8 mouse cellular contexts compared by ENCODE assay signal in genomic region chr11:96969280-96969722, GRCm38 (mm10). TPM values are rescaled to one million over a fixed set of nuclear protein-coding genes. Genes with fewer than 3 reads are reported as not detected.
DNase-seq lines count a peak whose midpoint lies in the region; ATAC-seq and TF ChIP-seq lines count a peak whose summit lies in the region.

No protein-coding gene starts in this region.

- H3K36me3 ChIP-seq in heart, embryonic 14.5 days (ENCODE audit: control insufficient read depth, insufficient read depth, low read length): no peaks in the 10 kb centered on the region
- H3K36me3 ChIP-seq in liver, postnatal 0 days (replicated peaks; ENCODE audit: insufficient read depth, low read length): peaks cover 4% of the 10 kb centered on the region; the same call in 1 of the 2 replicates

- H3K9ac ChIP-seq in heart, embryonic 14.5 days (ENCODE audit: low read length): peak overlapping the region; percentile 69
- 0 out of 2 replicates have a peak overlapping the region, but pooled peaks have one; percentile 38 for H3K9ac ChIP-seq in liver, postnatal 0 days (replicated peaks)

- no peak for TF ChIP-seq CTCF in liver, postnatal 0 days (IDR thresholded peaks at IDR 0.05; ENCODE audit: low read depth)

- WGBS in heart, embryonic 14.5 days: 19% methylated on average over 5 of the region's 5 CpGs
- 53% methylated on average over 5 of the region's 5 CpGs for WGBS in liver, postnatal 0 days (ENCODE audit: insufficient replicate concordance)

- H3K27me3 ChIP-seq in heart, embryonic 14.5 days (ENCODE audit: control insufficient read depth, insufficient read depth, low read length): no peaks in the 10 kb centered on the region
- H3K27me3 ChIP-seq in liver, postnatal 0 days (ENCODE audit: insufficient read depth, low read length): no peaks in the 10 kb centered on the region

- DNase-seq in kidney, adult 11 months: peak; percentile 49
- no peak for DNase-seq in kidney, postnatal 14 days
- no peak for DNase-seq in liver, postnatal 0 days
- DNase-seq in ovary, postnatal 36 days (ENCODE audit: low spot score): no peak
- DNase-seq in retina, embryonic 14.5 days (ENCODE audit: low spot score): no peak
- DNase-seq in layer of hippocampus, adult 18-20 months (ENCODE audit: low spot score in 2 of 2): no peak

- peak; percentile 27 for ATAC-seq in heart, embryonic 14.5 days (ENCODE audit: insufficient number of reproducible peaks, insufficient read depth, low FRiP score, low read depth)
- ATAC-seq in liver, postnatal 0 days: no peak

- peak overlapping the region; percentile 62 for H3K4me2 ChIP-seq in heart, embryonic 14.5 days (ENCODE audit: low read length)
- peak overlapping the region; percentile 64 for H3K4me2 ChIP-seq in liver, postnatal 0 days (ENCODE audit: low read depth, low read length)

- peaks cover 53% of the 10 kb centered on the region for H3K4me1 ChIP-seq in brown adipose tissue, adult 24 weeks (ENCODE audit: control insufficient read depth, insufficient read depth, insufficient read length, low read length)
- peaks cover 51 to 72% of the 10 kb centered on the region in 2 experiments for H3K4me1 ChIP-seq in heart, embryonic 14.5 days (ENCODE audit: control insufficient read depth in 2 of 2, insufficient read depth in 2 of 2, low read length in 2 of 2)
- peaks cover 40% of the 10 kb centered on the region for H3K4me1 ChIP-seq in liver, postnatal 0 days (ENCODE audit: insufficient read depth)

- no peaks in the 10 kb centered on the region for H3K9me3 ChIP-seq in heart, embryonic 14.5 days (ENCODE audit: control insufficient read depth, low read length)
- H3K9me3 ChIP-seq in liver, postnatal 0 days (ENCODE audit: low read length): no peaks in the 10 kb centered on the region

- peak overlapping the region; percentile 97 for H3K27ac ChIP-seq in brown adipose tissue, adult 24 weeks (replicated peaks; ENCODE audit: low read depth, low read length)
- peak overlapping the region; percentile 99 to 100 for H3K27ac ChIP-seq in heart, embryonic 14.5 days (replicated peaks in 1 of 2; ENCODE audit: control insufficient read depth in 1 of 2, insufficient read depth in 1 of 2, low read depth in 2 of 2, low read length in 2 of 2)
- peak overlapping the region; percentile 87 for H3K27ac ChIP-seq in liver, postnatal 0 days (ENCODE audit: low read depth)

- H3K4me3 ChIP-seq in brown adipose tissue, adult 24 weeks (ENCODE audit: insufficient read depth, low read depth, low read length): peak overlapping the region; percentile 13
- H3K4me3 ChIP-seq in heart, embryonic 14.5 days (ENCODE audit: control insufficient read depth in 1 of 2, insufficient read depth in 1 of 2, low read depth in 1 of 2, low read length in 2 of 2): 0 out of 4 replicates have a peak overlapping the region, but pooled peaks have one; percentile 1 to 13
- H3K4me3 ChIP-seq in liver, postnatal 0 days (ENCODE audit: low read depth, low read length): no peak overlapping the region

- no peak for TF ChIP-seq EP300 in liver, postnatal 0 days (IDR thresholded peaks at IDR 0.05; ENCODE audit: low read depth)

RNA-seq across cellular contexts. Expression of gene Sp2, which starts 13.5 kb away (rescaled TPM):
- polyA plus RNA-seq in brown adipose tissue, adult 24 weeks (2012; ENCODE audit: insufficient read depth, insufficient read length, missing spikeins): 11.8 and 13.1 TPM in 2 replicates
- polyA plus RNA-seq in heart, embryonic 14.5 days (2014; fragmentation: Nextera tagmentation; extraction: Ambion mirVana): 14.7 and 15.0 TPM in 2 replicates
- 6.8 and 7.1 TPM in 2 replicates for polyA plus RNA-seq in liver, postnatal 0 days (2015; fragmentation: Nextera tagmentation; extraction: Ambion mirVana)
- 10 to 100 TPM; 13.0 to 13.4 TPM for total RNA-seq in layer of hippocampus, adult 18-20 months (2021)

RNA-seq across cellular contexts. Expression of gene Pnpo, which starts 25.5 kb away (rescaled TPM):
- 19.8 and 25.7 TPM in 2 replicates for polyA plus RNA-seq in brown adipose tissue, adult 24 weeks (2012; ENCODE audit: insufficient read depth, insufficient read length, missing spikeins)
- polyA plus RNA-seq in heart, embryonic 14.5 days (2014; fragmentation: Nextera tagmentation; extraction: Ambion mirVana): 32.3 and 47.6 TPM in 2 replicates
- 271 and 273 TPM in 2 replicates for polyA plus RNA-seq in liver, postnatal 0 days (2015; fragmentation: Nextera tagmentation; extraction: Ambion mirVana)
- total RNA-seq in layer of hippocampus, adult 18-20 months (2021): 10 to 100 TPM; 34.2 to 35.0 TPM

RNA-seq across cellular contexts. Expression of gene Prr15l, which starts 41.4 kb away (rescaled TPM):
- not detected in 2 replicates for polyA plus RNA-seq in brown adipose tissue, adult 24 weeks (2012; ENCODE audit: insufficient read depth, insufficient read length, missing spikeins)
- 0.53 and 0.54 TPM in 2 replicates for polyA plus RNA-seq in heart, embryonic 14.5 days (2014; fragmentation: Nextera tagmentation; extraction: Ambion mirVana)
- polyA plus RNA-seq in liver, postnatal 0 days (2015; fragmentation: Nextera tagmentation; extraction: Ambion mirVana): 10.1 and 13.9 TPM in 2 replicates
- total RNA-seq in layer of hippocampus, adult 18-20 months (2021): not detected

RNA-seq across cellular contexts. Expression of gene Sp6, which starts 43.9 kb away (rescaled TPM):
- polyA plus RNA-seq in brown adipose tissue, adult 24 weeks (2012; ENCODE audit: insufficient read depth, insufficient read length, missing spikeins): not detected in 2 replicates
- polyA plus RNA-seq in heart, embryonic 14.5 days (2014; fragmentation: Nextera tagmentation; extraction: Ambion mirVana): 0.11 TPM in 1 of 2 replicates, not detected in the other
- 0.06 and 0.07 TPM in 2 replicates for polyA plus RNA-seq in liver, postnatal 0 days (2015; fragmentation: Nextera tagmentation; extraction: Ambion mirVana)
- 1 to 10 TPM in 1 of 2 experiments, under 1 TPM in 1; 0.79 to 1.1 TPM for total RNA-seq in layer of hippocampus, adult 18-20 months (2021)

RNA-seq across cellular contexts. Expression of gene Cdk5rap3, which starts 53.0 kb away (rescaled TPM):
- polyA plus RNA-seq in brown adipose tissue, adult 24 weeks (2012; ENCODE audit: insufficient read depth, insufficient read length, missing spikeins): 19.5 and 27.2 TPM in 2 replicates
- 44.7 and 50.9 TPM in 2 replicates for polyA plus RNA-seq in heart, embryonic 14.5 days (2014; fragmentation: Nextera tagmentation; extraction: Ambion mirVana)
- polyA plus RNA-seq in liver, postnatal 0 days (2015; fragmentation: Nextera tagmentation; extraction: Ambion mirVana): 38.3 and 38.4 TPM in 2 replicates
- 10 to 100 TPM; 34.9 to 35.3 TPM for total RNA-seq in layer of hippocampus, adult 18-20 months (2021)
